Mouse (Mus musculus) testis, adult 2 months (tissue): Measurements from ENCODE around the gene Il20rb.

Source experiments
- CTCF ChIP-seq: fragments of 200-500 bp; IDR thresholded peaks from 2 replicates; pipeline ENCODE4 v1.5.1; 2012; ENCODE audit warnings: low read depth, mild to moderate bottlenecking, inconsistent platforms, low read length, moderate library complexity; ENCODE audit not compliant: control insufficient read depth, insufficient read depth, insufficient replicate concordance
- POLR2A ChIP-seq: fragments of 200-500 bp; IDR thresholded peaks from 2 replicates; pipeline ENCODE4 v1.6.1; 2012; ENCODE audit warnings: low read depth, mild to moderate bottlenecking, inconsistent platforms, low read length, moderate library complexity; ENCODE audit not compliant: control insufficient read depth

DNA sequence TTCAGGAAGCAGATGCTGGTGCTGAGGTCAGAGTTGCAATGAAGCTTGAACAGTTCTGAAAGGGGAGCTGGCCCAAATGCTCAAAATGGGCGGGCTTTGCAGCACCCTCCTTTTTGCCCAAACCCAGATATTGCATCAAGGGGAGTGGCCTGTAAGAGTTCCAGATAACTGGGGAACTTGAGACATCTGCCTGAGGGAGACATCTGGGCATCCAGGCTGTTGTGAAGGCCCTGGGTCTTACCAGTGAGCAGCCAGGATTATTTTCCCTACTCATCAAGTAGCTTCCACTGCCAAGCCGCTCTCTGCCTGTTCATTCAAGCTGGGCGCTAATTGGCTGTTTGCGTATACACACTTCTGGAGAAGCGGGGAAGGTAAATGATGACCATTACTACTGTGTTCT lies at the start of gene Il20rb:
- TF ChIP-seq POLR2A: no peak
- TF ChIP-seq CTCF: no peak
